Mouse (Mus musculus) gastrocnemius, postnatal 25 days (tissue): Measurements from ENCODE around the gene Faf1. TPM values are rescaled to one million over a fixed set of nuclear protein-coding genes. Genes with fewer than 3 reads are reported as not detected.

ENCODE experiments used
- DNase-seq: peaks from one replicate; pipeline ENCODE4 v3.0.0; 2022
- total RNA-seq, 2 experiments: library from RNA; stranded (reverse); gene quantifications; 1 replicate in 1 of 2; 2 replicates in 1 of 2; pipeline ENCODE4 v1.2.3; 2021

The Faf1 gene
- total RNA-seq, 2 experiments from 2014 or later, result 31.2 to 31.4 TPM

DNA sequence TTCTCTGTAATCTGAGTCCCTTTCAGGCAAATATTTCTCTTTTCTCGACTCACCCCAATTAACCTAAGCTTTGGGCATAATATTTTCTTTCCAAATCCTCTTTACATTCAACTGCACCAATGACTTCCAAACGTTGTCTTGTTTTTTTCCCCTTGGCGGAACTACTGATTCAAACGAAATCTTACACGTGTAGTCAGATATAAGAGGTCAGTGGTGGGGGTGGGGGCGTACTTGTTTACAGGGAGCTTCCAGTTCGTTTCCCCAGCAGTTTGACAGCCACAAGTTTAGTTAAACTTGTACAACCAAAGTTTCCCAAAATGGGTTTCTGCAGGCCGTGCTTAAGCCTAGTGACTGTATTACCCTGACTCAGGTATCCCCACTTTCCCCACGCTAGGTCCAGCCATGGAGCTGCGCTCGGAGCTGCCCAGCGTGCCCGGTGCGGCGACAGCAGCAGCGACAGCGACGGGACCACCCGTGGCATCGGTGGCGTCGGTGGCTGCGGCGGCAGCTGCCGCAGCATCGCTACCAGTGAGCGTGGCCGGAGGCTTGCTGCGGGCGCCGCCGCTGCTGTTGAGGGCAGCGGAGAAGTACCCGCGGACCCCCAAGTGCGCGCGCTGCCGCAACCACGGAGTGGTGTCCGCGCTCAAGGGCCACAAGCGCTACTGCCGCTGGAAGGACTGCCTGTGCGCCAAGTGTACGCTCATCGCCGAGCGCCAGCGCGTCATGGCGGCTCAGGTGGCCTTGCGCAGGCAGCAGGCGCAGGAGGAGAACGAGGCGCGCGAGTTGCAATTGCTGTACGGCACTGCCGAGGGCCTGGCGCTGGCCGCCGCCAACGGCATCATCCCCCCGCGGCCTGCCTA, 303.3 kb downstream of the Faf1 start:
- DNase-seq, result no peak

DNA sequence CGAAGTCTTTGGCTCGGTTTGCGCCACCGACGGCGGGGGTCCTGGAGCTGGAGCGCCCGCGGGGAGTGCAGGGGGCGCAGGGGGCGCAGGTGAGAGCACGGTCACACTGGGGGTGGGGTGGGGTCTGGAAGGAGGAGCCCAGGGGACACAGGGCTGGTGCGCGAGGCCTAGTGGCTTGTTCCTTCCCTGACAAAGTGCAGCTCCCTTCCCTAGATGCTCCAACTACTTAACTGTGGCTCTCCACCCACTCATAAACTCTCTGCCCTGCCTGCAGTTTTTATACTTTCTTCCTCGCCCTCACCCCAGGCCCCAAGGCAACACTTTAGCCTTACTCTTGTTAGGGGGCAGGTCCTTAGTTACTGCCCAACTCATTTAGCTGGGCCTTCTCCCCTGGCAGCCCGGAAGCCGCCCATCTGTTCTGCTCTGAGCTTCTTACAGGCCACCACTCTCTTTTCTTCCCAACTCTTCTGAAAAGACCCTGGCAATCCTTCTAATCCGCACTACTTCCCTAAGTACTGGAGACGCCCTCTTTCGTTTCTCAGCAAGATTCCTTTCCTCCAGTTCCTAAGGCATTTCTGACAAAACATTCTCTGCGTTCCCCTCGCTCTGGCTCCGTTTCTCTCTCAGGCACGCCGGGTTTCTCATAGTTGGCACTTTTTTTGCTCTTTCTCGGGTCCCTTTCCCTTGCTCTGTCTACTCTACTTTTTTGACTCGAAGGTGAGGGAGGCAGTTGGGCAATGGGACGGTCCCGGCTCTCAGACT, 304.1 kb downstream of the Faf1 start:
- no peak for DNase-seq

DNA sequence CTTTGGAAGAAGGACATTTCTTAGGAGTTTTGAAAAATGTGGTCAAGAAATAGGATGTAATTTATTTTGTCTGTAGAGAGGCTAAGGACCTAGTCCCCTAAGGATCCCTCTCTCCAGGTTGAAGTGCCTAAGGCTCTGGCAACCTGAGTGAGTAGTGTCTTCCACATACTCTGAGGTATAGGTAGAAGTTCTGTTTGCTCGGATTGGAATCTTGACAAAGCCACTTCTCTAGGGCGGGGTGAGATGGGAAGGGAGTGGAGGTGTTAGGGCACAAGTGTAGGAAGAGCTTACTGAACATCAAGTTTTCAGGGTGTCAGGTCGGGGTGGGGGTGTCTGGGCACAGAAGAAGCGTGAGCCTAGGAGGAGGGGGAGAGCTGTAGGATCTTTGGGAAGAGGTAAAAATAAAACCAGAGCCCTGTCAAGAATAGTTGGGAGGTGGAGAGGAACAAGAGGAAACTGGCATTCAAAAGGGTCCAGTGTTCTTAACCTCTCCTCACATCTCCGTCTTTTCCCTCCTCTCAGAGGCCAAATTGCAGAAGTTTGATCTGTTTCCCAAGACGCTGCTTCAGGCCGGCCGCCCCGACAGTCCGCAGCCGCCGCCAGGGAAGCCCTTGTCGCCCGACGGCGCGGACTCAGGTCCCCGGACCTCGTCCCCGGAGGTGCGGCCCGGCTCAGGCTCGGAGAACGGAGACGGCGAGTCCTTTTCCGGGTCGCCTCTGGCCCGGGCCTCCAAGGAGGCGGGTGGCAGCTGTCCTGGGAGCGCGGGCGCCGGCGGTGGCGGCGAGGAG, 304.9 kb downstream of the Faf1 start:
- DNase-seq, result no peak

DNA sequence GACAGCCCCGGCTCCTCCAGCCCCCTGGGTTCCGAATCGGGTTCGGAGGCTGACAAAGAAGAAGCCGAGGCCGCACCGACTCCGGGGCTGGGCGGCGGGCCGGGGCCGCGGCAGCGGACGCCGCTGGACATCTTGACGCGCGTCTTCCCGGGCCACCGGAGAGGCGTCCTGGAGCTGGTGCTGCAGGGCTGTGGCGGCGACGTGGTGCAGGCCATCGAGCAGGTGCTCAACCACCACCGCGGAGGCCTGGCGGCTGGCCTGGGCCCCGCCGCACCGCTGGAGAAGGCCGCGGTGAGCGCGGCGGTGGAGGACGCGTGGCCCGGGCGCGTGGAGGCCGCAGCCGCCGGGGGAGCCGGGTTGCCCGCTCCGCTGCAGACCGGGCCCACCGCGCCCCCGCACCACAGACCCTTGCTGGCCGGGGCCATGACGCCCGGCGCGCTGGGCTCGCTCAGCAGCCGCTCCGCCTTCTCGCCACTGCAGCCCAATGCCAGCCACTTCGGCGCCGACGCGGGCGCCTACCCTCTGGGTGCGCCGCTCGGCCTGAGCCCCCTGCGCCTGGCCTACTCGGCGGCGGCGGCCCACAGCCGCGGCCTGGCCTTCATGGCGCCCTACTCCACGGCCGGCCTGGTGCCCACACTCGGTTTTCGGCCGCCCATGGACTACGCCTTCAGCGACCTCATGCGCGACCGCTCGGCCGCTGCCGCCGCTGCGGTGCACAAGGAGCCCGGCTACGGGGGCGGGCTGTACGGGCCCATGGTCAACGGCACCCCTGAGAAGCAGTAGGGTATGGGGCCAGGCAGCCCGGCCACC, 305.7 kb downstream of the Faf1 start:
- no peak for DNase-seq

DNA sequence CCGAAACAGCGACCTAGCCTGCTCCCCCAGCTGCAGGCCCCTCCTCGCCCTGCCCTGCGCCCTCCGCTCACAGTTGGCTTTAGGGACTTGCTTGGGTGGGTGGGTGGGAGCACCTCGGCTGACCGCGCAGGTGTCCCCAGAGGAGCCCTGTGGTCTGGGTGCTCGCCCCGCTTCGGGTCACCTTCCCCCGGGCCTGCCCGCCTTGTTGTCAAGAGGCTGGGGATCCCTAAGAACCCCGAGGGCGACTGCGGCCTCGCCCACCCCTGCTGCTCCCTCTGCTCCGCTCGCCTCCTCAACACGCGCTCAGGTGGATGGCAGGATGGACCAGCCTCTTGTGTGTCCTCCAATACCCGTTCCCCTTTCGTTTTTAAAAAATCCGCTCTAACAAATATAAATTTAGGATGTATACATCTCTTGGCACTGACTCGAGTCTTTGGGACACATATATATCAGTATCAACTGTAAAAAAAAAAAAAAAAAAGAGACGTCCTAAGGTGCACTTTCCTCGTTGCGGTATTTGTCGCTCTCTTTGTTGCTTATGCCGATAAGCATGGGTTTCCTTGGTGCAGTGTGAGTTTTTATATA, 306.4 kb downstream of the Faf1 start:
- no peak for DNase-seq

DNA sequence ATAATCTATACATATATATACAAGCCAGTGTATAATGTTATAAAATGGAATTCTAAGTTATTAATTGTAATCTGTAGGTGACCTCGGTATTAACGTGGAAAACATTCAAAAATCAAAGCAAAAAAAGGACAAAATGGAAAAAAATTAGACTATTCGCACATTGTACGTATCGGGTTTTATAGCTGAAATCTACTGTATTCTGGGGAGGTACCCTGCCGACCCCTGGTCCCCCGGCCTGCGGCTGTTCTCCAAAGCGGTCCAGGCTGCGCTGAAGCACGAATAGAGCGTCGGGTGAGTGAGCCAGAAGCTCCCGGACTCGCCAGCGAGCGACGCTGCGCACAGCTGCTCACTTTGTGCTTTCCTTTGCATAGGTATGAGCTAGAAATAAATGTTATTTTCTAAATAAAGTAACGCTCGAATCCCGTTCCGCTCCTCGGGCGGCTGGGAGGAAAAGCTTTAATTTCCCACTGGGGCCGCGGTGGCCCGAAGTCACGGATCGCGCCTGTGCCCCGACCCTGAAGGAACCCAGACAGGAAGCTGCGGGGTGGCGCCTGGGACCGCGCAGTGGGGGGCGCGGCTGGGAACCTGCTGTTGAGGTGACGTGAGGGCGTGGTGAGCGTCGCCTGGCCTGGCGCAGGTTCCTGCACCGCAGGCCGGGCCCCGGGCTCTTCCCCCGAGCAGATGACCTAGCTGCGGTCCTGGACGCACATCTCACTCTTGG, 307.1 kb downstream of the Faf1 start:
- no peak for DNase-seq

DNA sequence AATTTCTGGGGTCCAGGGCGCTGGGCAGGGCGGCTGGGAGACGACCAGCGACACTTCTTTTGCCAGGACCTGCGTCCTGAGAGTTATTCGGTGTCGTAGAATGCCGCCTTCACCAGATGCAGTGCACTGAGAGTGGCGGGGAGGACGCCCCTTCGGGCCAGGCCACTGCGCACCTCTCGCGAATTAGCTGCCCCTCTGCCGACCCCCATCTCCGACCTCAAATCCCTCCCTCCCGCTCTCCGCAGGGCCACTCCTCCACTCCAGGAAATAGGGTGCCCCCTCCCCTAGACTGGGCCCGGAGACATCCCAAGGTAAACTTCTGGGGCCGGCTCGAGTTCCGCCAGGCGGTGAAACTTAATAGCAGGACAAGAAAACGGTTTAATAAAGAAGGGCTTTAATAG, 307.6 kb downstream of the Faf1 start:
- no peak for DNase-seq

DNA sequence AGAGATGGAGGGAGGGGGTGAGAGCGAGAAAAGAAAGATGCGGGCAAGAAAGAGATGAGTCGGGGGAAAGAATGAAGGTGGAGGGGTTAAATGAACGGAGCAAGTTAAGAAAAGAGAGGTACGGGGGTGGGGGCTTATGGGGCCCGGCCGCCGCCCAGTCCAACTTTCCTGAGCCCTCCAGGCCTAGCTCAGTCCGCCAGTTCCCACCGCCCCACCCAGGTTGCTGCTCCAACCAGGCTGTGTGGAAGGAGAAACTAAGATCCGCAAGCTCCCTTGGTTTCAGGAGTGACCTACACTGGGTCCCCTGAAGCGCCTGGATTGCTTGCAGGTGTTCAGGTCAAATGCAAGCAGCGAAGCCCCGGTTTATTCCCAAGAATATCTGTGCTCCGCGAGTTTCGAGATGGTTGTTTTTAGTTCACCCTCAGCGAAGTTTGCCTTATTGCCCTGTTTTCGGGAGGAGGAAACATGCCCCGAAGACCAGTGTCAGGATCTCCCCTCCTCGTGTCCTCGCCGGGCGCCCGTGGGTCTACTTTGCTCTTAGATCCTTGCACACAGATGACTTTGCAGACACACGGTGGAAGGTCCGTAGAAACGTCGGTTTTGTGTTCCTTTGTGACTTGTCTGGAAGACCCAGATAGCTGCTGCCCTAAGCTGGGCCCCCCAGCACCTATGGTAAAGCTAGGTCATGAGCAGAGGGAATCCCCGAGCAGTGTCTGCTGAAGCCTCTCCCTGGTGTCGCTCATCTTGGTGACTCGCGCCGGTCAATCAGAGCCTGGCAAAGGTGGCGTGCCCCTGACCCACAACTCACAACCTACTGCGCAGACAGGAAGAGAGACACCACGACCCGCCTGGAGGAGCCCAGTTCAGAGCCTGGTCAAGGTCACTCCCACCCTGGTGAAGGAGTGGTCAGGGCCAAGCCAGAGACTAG, 308.4 kb downstream of the Faf1 start:
- no peak for DNase-seq

DNA sequence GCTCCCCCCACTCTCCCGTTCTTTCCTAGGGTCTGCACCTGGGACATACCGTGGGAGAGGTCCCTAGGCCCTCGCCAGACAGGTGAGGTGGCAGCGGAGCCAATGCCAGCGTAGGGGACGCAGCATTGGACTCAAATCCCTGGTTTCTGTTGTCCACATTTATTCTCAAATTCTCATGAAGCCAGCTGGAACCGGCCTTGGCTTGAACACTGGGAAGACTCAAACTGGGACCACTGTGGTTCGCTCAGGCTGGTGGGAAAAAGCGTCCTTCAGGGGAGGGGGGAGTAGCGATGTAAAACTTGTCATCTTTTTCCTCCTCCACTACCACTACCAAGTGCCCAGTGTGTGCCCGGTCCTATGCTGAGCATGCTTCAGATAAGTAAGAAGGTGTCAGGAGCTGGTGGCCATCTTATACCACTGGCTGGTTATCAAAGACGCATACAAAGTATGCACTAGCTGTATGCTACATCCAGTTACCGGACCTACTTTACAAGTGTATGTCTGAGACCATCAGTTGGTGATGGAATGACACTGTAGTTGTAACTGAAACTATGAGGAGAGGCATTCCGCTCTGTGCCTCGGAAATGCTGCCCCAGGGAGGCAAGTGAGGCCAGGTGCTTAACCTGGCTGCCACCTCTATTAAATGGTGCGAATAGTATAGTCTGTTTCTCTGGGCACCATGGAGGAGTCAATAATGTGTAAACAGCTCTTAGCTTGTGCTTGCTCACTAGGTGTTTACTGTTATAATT, 309.2 kb downstream of the Faf1 start:
- DNase-seq, result no peak

DNA sequence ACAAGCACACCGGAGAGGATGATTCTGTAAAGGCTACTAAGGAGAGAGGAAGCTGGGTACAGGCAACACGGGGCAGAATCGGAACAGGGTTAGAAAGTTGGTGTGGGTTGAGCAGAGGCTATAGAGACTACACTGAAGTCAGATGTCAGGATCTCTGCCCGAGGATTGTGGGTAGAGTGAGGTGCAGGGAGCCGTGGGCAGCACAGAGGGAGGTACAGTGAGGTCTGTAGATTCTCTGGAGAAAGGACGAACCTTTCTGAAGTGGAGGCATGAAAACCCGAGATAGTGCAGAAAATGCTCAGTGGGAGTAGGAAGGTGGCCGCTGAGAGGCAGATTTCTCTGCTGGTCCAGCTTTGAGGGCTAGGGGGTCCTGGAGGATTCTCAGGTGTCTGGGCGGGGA, 309.9 kb downstream of the Faf1 start:
- no peak for DNase-seq

DNA sequence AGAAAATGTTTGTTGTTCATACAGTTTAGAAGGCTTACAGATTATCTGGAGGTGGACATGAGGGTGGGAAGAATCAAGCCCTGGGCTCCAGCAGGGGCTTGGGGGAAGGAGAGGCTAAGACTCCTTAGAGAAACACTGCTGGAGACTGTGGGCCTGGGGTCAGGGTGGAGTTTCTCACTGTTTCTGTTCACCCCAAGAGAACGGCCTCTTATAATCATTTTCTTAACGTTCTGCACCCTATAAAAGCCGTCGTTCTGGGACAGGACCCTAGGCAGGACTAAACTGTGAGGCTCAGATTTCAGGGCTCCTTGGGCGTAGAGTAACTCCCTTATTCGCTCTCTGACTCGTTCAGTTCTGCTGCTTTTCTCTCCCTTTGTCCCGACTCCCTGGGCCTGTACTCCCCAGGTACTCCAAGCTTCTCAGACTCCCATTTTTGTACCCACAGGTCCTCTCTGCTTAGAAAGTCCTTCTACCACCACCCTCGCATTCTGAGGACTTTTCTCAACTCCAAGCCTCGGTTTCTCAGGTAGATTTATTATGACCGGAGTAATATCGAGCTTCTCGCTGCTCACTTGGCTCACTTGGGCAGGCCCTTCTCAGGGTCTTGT, 310.5 kb downstream of the Faf1 start:
- DNase-seq, result no peak

DNA sequence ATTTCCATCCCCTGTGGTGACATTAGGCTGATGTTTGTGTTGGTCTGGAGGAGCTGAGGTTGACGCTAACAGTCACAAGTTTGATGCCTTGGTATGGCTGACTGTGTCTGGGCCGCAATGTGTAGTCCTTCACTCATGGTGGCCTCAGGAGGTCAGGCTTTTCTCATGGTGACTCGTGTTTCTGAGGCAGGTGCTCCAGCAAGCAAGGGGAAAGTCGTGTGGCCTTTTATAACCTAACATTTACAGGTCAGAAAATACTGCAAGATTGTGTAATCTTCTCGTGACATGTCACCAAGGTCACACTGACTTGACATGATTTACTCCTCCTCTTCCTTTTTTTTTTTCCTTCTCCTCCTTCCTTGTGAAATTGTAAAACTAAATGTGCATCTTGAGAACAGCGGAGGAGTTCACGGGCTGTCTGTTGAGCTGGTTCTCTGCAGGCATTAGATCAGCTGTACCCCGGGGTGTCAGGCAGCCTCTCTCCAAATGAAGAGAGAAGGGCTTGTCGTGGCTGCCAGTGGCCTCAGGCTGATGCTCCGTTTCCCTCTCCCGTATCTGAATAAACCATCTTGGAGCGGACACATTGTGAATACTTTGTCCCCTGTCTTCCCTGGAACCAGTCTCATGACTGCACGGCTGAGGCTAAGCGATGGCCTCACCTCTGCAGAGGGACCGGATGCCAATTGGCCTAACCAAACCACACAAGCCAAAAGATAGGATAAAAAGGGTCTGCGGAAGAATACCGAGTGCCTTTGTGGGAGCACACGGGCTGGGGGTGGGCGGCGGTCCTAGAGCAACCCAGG, 311.4 kb downstream of the Faf1 start:
- no peak for DNase-seq

DNA sequence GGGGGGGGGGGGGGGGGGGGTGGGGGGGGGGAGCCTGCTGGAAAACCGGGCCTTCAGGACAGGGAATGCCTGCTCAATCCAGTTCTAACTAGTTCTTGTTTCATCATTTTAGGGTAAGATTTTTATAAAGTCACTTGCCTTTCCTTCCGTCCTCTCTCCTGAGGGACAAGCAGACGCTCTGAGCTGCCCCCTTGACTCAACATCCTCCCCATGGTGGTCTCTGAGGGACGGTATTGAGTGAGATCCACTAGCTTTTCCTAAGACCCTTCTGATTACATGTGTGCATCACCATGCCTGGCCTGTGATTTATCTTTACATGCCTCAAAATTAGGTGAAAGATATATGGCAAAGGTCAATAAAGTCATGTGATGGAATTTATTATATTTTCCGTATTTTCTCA, 312.0 kb downstream of the Faf1 start:
- DNase-seq, result no peak

DNA sequence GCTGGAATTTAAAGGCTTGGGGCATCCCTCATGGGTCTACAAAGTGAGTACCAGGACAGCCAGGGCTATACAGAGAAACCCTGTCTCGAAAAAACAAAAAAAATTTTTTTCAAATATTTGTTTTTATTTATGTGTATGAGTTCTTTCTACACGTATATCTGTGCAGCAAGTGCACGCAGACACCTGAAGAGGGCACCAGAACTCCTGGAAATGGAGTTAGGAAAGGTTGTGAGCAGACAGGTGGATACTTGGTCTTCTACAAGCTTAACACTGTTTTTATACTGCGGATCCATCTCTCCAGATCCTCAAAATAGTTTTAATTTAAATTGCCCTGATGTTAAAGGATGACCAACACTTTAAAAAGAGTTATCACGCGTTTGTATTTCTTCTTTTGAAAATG, 312.8 kb downstream of the Faf1 start:
- DNase-seq, result no peak

DNA sequence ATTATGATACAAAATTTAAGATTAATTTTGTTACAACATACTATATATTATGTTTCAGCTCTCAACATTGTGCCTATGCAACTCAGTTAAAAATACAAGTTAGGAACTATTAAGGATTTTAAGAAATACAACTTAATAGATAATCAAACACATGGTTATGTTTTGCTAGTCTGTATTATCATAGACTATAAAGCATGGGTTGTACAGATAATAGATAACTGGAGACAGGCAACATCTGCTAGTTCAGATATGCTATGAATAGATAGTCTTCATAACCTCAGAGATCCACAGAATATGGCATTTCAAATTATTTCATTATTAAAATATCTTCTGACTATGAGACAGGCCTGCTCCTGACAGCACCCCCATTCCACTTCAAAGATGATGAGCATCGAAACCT, 329.7 kb downstream of the Faf1 start:
- no peak for DNase-seq
